ENCODE assay signal across 8 mouse cellular contexts in genomic region chr8:71464513-71465500, GRCm38 (mm10). TPM values are rescaled to one million over a fixed set of nuclear protein-coding genes. Genes with fewer than 3 reads are reported as not detected.
A peak's percentile ranks its signal among the peaks of the same experiment; 100 is the strongest.
DNase-seq lines count a peak whose midpoint lies in the region; ATAC-seq and TF ChIP-seq lines count a peak whose summit lies in the region.

Gene Mrpl34 (plus strand): TSS chr8:71464959.

- H3K36me3 ChIP-seq in heart, embryonic 12.5 days = peaks cover 13% of the 10 kb centered on the region
- H3K36me3 ChIP-seq in kidney, postnatal 0 days (ENCODE audit: insufficient read depth, low read length) = peaks cover 10% of the 10 kb centered on the region; the same call in 1 of the 2 replicates
- H3K36me3 ChIP-seq in liver, embryonic 11.5 days (ENCODE audit: control insufficient read depth, insufficient read depth, low read length) = peaks cover 2% of the 10 kb centered on the region; the same call in 1 of the 2 replicates
- H3K36me3 ChIP-seq in stomach, embryonic 14.5 days (ENCODE audit: control insufficient read depth, insufficient read depth, low read length) = peaks cover 6% of the 10 kb centered on the region

- H3K4me3 ChIP-seq in heart, embryonic 12.5 days = peak within 1 kb of the TSS; percentile 91
- H3K4me3 ChIP-seq in kidney, postnatal 0 days (replicated peaks; ENCODE audit: low read depth, low read length) = peak within 1 kb of the TSS; percentile 81
- H3K4me3 ChIP-seq in liver, embryonic 11.5 days (ENCODE audit: low read depth, low read length) = peak within 1 kb of the TSS; percentile 69
- peak within 1 kb of the TSS; percentile 82 for H3K4me3 ChIP-seq in stomach, embryonic 14.5 days (ENCODE audit: low read depth, low read length)

- H3K9ac ChIP-seq in heart, embryonic 12.5 days = peak within 1 kb of the TSS; percentile 89
- peak within 1 kb of the TSS; percentile 76 for H3K9ac ChIP-seq in kidney, postnatal 0 days (ENCODE audit: low read depth, low read length)
- peak within 1 kb of the TSS; percentile 83 for H3K9ac ChIP-seq in liver, embryonic 11.5 days (ENCODE audit: low read depth, low read length)
- peak within 1 kb of the TSS; percentile 42 for H3K9ac ChIP-seq in stomach, embryonic 14.5 days (replicated peaks; ENCODE audit: low read depth, low read length)

- H3K27me3 ChIP-seq in heart, embryonic 12.5 days (replicated peaks) = peaks cover 14% of the 10 kb centered on the region
- no peaks in the 10 kb centered on the region for H3K27me3 ChIP-seq in kidney, postnatal 0 days (ENCODE audit: insufficient read depth, low read length)
- peaks cover 3% of the 10 kb centered on the region; the same call in 1 of the 2 replicates for H3K27me3 ChIP-seq in liver, embryonic 11.5 days (replicated peaks; ENCODE audit: control insufficient read depth, insufficient read depth, low read length)
- H3K27me3 ChIP-seq in stomach, embryonic 14.5 days (ENCODE audit: control insufficient read depth, insufficient read depth, low read length) = no peaks in the 10 kb centered on the region

- peaks cover 26% of the 10 kb centered on the region for H3K4me1 ChIP-seq in heart, embryonic 12.5 days (replicated peaks)
- H3K4me1 ChIP-seq in kidney, postnatal 0 days (replicated peaks; ENCODE audit: insufficient read depth, low read length) = 0 out of 2 replicates have a peak, but pooled peaks cover 23% of the 10 kb centered on the region
- peaks cover 23% of the 10 kb centered on the region for H3K4me1 ChIP-seq in liver, embryonic 11.5 days (replicated peaks; ENCODE audit: control insufficient read depth, insufficient read depth, low read length)
- peaks cover 24% of the 10 kb centered on the region for H3K4me1 ChIP-seq in stomach, embryonic 14.5 days (ENCODE audit: control insufficient read depth, insufficient read depth, low read length)

- peak; percentile 78 for ATAC-seq in erythroid progenitor cell, adult 5-6 weeks (replicated peaks; ENCODE audit: low FRiP score, poor library complexity, severe bottlenecking)
- ATAC-seq in heart, embryonic 12.5 days (ENCODE audit: insufficient number of reproducible peaks, low FRiP score) = peak; percentile 87
- peak; percentile 84 for ATAC-seq in kidney, postnatal 0 days (replicated peaks; ENCODE audit: low FRiP score, low read depth)
- peak; percentile 80 for ATAC-seq in liver, embryonic 11.5 days (replicated peaks; ENCODE audit: low FRiP score)
- ATAC-seq in stomach, embryonic 14.5 days (ENCODE audit: insufficient number of reproducible peaks, insufficient read depth, low FRiP score, low read depth) = peak; percentile 82

- no peaks in the 10 kb centered on the region for H3K9me3 ChIP-seq in heart, embryonic 12.5 days (replicated peaks)
- no peaks in the 10 kb centered on the region for H3K9me3 ChIP-seq in kidney, postnatal 0 days (replicated peaks; ENCODE audit: low read length)
- H3K9me3 ChIP-seq in liver, embryonic 11.5 days (ENCODE audit: control insufficient read depth, low read length) = no peaks in the 10 kb centered on the region
- no peaks in the 10 kb centered on the region for H3K9me3 ChIP-seq in stomach, embryonic 14.5 days (ENCODE audit: control insufficient read depth, low read depth, low read length)

- H3K27ac ChIP-seq in heart, embryonic 12.5 days (ENCODE audit: poor library complexity, severe bottlenecking) = peak within 1 kb of the TSS; percentile 83
- H3K27ac ChIP-seq in kidney, postnatal 0 days = peak within 1 kb of the TSS; percentile 78
- H3K27ac ChIP-seq in liver, embryonic 11.5 days (ENCODE audit: low read depth, low read length) = peak within 1 kb of the TSS; percentile 75
- H3K27ac ChIP-seq in stomach, embryonic 14.5 days (ENCODE audit: low read length) = peak within 1 kb of the TSS; percentile 86

- peak within 1 kb of the TSS; percentile 93 for H3K4me2 ChIP-seq in heart, embryonic 12.5 days
- H3K4me2 ChIP-seq in kidney, postnatal 0 days (ENCODE audit: low read length) = peak within 1 kb of the TSS; percentile 98
- H3K4me2 ChIP-seq in liver, embryonic 11.5 days = peak within 1 kb of the TSS; percentile 90
- H3K4me2 ChIP-seq in stomach, embryonic 14.5 days (replicated peaks; ENCODE audit: low read depth, low read length) = peak within 1 kb of the TSS; percentile 88

- under 1% methylated on average over 59 of the region's 59 CpGs for WGBS in heart, embryonic 12.5 days
- WGBS in kidney, postnatal 0 days = under 1% methylated on average over 59 of the region's 59 CpGs
- WGBS in liver, embryonic 11.5 days = under 1% methylated on average over 59 of the region's 59 CpGs
- WGBS in stomach, embryonic 14.5 days = under 1% methylated on average over 59 of the region's 59 CpGs

- peak; percentile 98 for TF ChIP-seq CTCF in kidney, postnatal 0 days (IDR thresholded peaks at IDR 0.05; ENCODE audit: low read depth)

- peak; percentile 99 for DNase-seq in CD4-positive helper T cell, adult 2 months (ENCODE audit: low read depth, low spot score)
- DNase-seq in brain, embryonic 18.5 days (ENCODE audit: low read depth, low spot score) = peak; percentile 99
- peak; percentile 99 for DNase-seq in kidney, postnatal 0 days (ENCODE audit: low spot score)
- peak; percentile 96 for DNase-seq in liver, embryonic 11.5 days (ENCODE audit: low spot score)
- peak; percentile 100 for DNase-seq in naive thymus-derived CD4-positive, alpha-beta T cell, adult 2 months (ENCODE audit: low read depth)

RNA-seq across cellular contexts. Expression of gene Mrpl34, which starts in this region (rescaled TPM):
- total RNA-seq in erythroid progenitor cell, adult 5-6 weeks (2015; ENCODE audit: low replicate concordance) = 23.1 and 38.2 TPM in 2 replicates
- 14.1 and 17.5 TPM in 2 replicates for total RNA-seq in erythroid progenitor cell, adult 5-6 weeks (2017; ENCODE audit: low replicate concordance)
- 172 and 175 TPM in 2 replicates for polyA plus RNA-seq in heart, embryonic 12.5 days (2016; fragmentation: Nextera tagmentation; extraction: Ambion mirVana)
- polyA plus RNA-seq in kidney, postnatal 0 days (2015; fragmentation: Nextera tagmentation; extraction: Ambion mirVana) = 242 and 245 TPM in 2 replicates
- 215 and 229 TPM in 2 replicates for polyA plus RNA-seq in liver, embryonic 11.5 days (2014; fragmentation: Nextera tagmentation; extraction: Ambion mirVana)
- 139 and 154 TPM in 2 replicates for polyA plus RNA-seq in stomach, embryonic 14.5 days (2014; fragmentation: Nextera tagmentation; extraction: Ambion mirVana)

Comparison
In these comparisons a context has a peak if more than half of its experiments do, and no peak if none do; other contexts are left out.
1. Peak in every context shown above with its lines: DNase-seq, ATAC-seq, H3K4me3 ChIP-seq and H3K27ac ChIP-seq.